Mouse (Mus musculus) midbrain, embryonic 13.5 days (tissue): Measurements from ENCODE around the gene Nipbl. TPM values are rescaled to one million over a fixed set of nuclear protein-coding genes. Genes with fewer than 3 reads are reported as not detected.
"Not testable (repeated sequence)": the region's sequence is repeated elsewhere in the genome, so short reads cannot be mapped to it uniquely, and the experiment has no call there.

Source experiments
- ATAC-seq: fragments of 200-750 bp; cut with Nextera tagmentation; 2 replicates; pipeline ENCODE4 v1.8.0; 2017; ENCODE audit warnings: mild to moderate bottlenecking, moderate TSS enrichment, moderate library complexity
- H3K27ac ChIP-seq: fragments of 300-500 bp; sonication (generic); 2 replicates; pipeline ENCODE4 v1.5.1; 2015; ENCODE audit warnings: inconsistent platforms, mild to moderate bottlenecking, moderate library complexity
- H3K27me3 ChIP-seq: fragments of 300-500 bp; sonication (generic); 2 replicates; pipeline ENCODE4 v1.6.1; 2015; ENCODE audit warnings: mild to moderate bottlenecking, inconsistent platforms
- H3K36me3 ChIP-seq: fragments of 300-500 bp; sonication (generic); 2 replicates; pipeline ENCODE4 v1.6.1; 2015; ENCODE audit warnings: mild to moderate bottlenecking, inconsistent platforms
- H3K4me1 ChIP-seq: fragments of 300-500 bp; sonication (generic); replicated peaks from 2 replicates; pipeline ENCODE4 v1.6.1; 2015; ENCODE audit warnings: inconsistent platforms
- H3K4me2 ChIP-seq: fragments of 300-500 bp; sonication (generic); replicated peaks from 2 replicates; pipeline ENCODE4 v1.6.1; 2015; ENCODE audit warnings: moderate library complexity, mild to moderate bottlenecking, inconsistent platforms
- H3K4me3 ChIP-seq: fragments of 300-500 bp; sonication (generic); replicated peaks from 2 replicates; pipeline ENCODE4 v1.5.1; 2015; ENCODE audit warnings: mild to moderate bottlenecking, inconsistent platforms
- H3K9ac ChIP-seq: fragments of 300-500 bp; sonication (generic); replicated peaks from 2 replicates; pipeline ENCODE4 v1.6.1; 2015; ENCODE audit warnings: mild to moderate bottlenecking, inconsistent platforms
- H3K9me3 ChIP-seq: fragments of 300-500 bp; sonication (generic); 2 replicates; pipeline ENCODE4 v1.6.1; 2016; ENCODE audit warnings: mild to moderate bottlenecking, inconsistent platforms
- WGBS: fragments of 180-500 bp; shearing (Covaris S2); methylation state at CpG from one replicate; pipeline ENCODE4 v1.1.7; 2015; 5-methylcytosine and 5-hydroxymethylcytosine counted together
- polyA plus RNA-seq: library from polyadenylated mRNA; unstranded; fragments of >200 nt; fragmentation: Nextera tagmentation; extraction: Ambion mirVana; gene quantifications from 2 replicates; pipeline ENCODE4 v1.2.1, GENCODE M21; 2015

The Nipbl gene
- polyA plus RNA-seq = 20.5 TPM in 2 replicates

GRCm38 (mm10) chr15:8443926-8444889, at the start of gene Nipbl:
TSS of gene Nipbl (minus strand) at chr15:8444463.
- peak within 1 kb of the TSS; percentile 98 for H3K4me2 ChIP-seq
- H3K4me1 ChIP-seq = peaks cover 37% of the 10 kb centered on the region
- under 1% methylated on average over 86 of the region's 102 CpGs for WGBS
- peak within 1 kb of the TSS; percentile 93 for H3K4me3 ChIP-seq
- H3K9ac ChIP-seq = peak within 1 kb of the TSS; percentile 99
- peak; percentile 90 for ATAC-seq
- H3K9me3 ChIP-seq = no peaks in the 10 kb centered on the region
- H3K27me3 ChIP-seq = no peaks in the 10 kb centered on the region
- no peaks in the 10 kb centered on the region for H3K36me3 ChIP-seq
- H3K27ac ChIP-seq = peak within 1 kb of the TSS; percentile 99

DNA sequence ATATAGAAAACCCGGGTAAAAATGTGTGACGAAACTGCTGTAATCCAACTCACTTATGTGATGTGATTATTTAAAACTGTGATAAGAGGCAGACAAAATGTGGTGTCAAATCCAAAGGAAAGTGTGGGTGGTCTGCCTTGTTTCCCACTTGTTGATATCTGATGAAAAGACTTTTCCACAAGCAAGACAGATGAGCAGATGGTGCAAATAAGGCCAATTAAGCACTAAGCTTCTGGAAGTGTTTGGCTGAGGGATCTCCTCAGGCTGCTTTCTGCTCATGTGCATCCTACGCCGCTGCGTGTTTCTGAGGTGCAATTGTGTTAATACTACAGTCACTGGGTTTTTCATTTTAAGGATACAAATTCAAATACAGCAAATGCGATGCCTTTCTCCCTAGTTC, 41.0 kb upstream of the Nipbl start:
- WGBS = 86% methylated on average over 6 of the region's 6 CpGs
- no peak for ATAC-seq

GRCm38 (mm10) chr15:8469006-8469575, 24.8 kb upstream of the Nipbl start:
- Histone ChIP-seq H3K4me3 (no peak overlapping the region), H3K9me3 (no peaks in the 10 kb centered on the region), H3K9ac (no peak overlapping the region), H3K36me3 (no peaks in the 10 kb centered on the region), H3K27me3 (no peaks in the 10 kb centered on the region), H3K4me2 (no peak overlapping the region), H3K4me1 (no peaks in the 10 kb centered on the region), H3K27ac (no peak overlapping the region)
- no peak for ATAC-seq
- 58% methylated on average over 4 of the region's 4 CpGs for WGBS

More for the DNA sequence above, 41.0 kb upstream of the Nipbl start:
- no peaks in the 10 kb centered on the region for H3K27me3 ChIP-seq
- H3K4me2 ChIP-seq = no peak overlapping the region
- H3K9ac ChIP-seq = no peak overlapping the region
- H3K9me3 ChIP-seq = no peaks in the 10 kb centered on the region; the same call in 1 of the 2 replicates
- H3K4me1 ChIP-seq = no peaks in the 10 kb centered on the region
- H3K27ac ChIP-seq = no peak overlapping the region
- H3K36me3 ChIP-seq = no peaks in the 10 kb centered on the region
- H3K4me3 ChIP-seq = no peak overlapping the region

DNA sequence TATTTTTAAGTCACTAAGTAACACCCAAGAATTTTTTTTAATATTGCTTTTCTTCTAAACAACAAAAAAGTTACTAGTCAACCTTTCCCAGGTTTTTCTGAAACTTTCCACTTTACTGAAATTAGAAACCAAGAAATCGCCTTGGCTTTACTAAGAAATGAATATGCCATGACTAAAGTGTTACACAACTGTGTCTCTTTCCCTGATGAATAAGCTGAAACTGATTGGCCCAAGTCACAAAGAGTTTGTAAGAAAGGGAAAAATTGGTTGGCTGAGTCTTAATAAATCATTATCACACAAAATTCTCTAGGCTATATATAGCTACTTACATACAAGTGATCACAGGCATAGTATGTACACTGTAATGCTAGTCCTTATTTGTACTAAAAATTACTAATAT, 19.3 kb upstream of the Nipbl start:
- ATAC-seq = no peak
- H3K36me3 ChIP-seq = no peaks in the 10 kb centered on the region
- H3K9me3 ChIP-seq = no peaks in the 10 kb centered on the region
- H3K9ac ChIP-seq = no peak overlapping the region
- WGBS = 92% methylated on average over 1 of the region's 1 CpGs
- H3K4me1 ChIP-seq = no peaks in the 10 kb centered on the region
- H3K4me3 ChIP-seq = no peak overlapping the region
- no peak overlapping the region for H3K27ac ChIP-seq
- no peaks in the 10 kb centered on the region for H3K27me3 ChIP-seq
- no peak overlapping the region for H3K4me2 ChIP-seq

GRCm38 (mm10) chr15:8462780-8463179, 18.5 kb upstream of the Nipbl start:
- H3K27ac ChIP-seq = no peak overlapping the region
- H3K9ac ChIP-seq = no peak overlapping the region
- no peak overlapping the region for H3K4me3 ChIP-seq
- no peak for ATAC-seq
- H3K4me2 ChIP-seq = no peak overlapping the region
- H3K9me3 ChIP-seq = no peaks in the 10 kb centered on the region
- H3K36me3 ChIP-seq = no peaks in the 10 kb centered on the region
- 97% methylated on average over 4 of the region's 4 CpGs for WGBS
- H3K4me1 ChIP-seq = no peaks in the 10 kb centered on the region
- no peaks in the 10 kb centered on the region for H3K27me3 ChIP-seq

DNA sequence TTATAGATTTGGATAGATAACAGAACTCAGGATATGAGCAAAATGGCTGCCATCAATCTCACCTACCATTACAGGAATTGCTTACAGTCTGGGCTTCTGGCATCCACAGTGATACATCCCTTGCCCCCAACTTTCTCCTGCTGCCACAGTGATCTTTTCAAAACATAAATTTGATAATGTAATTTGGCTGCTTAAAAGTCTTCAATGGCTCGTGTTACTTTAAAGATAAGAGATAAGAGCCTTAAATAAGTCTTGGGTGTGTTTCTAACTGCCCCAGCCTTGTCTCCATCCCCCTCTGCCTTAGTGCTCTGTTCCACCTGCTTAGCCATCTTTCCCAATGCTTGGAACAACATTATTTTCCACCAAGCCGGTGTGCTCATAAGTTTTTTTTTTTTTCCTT, 16.6 kb upstream of the Nipbl start:
- no peak for ATAC-seq
- Histone ChIP-seq H3K27me3 (no peaks in the 10 kb centered on the region), H3K27ac (no peak overlapping the region), H3K9ac (no peak overlapping the region), H3K4me2 (no peak overlapping the region), H3K4me1 (no peaks in the 10 kb centered on the region), H3K4me3 (no peak overlapping the region), H3K36me3 (no peaks in the 10 kb centered on the region), H3K9me3 (no peaks in the 10 kb centered on the region)
- WGBS = 80% methylated on average over 2 of the region's 2 CpGs

GRCm38 (mm10) chr15:8459979-8460378, 15.7 kb upstream of the Nipbl start:
- H3K27me3 ChIP-seq = no peaks in the 10 kb centered on the region
- 96% methylated on average over 2 of the region's 2 CpGs for WGBS
- no peaks in the 10 kb centered on the region for H3K4me1 ChIP-seq
- no peak for ATAC-seq
- H3K4me2 ChIP-seq = no peak overlapping the region
- H3K4me3 ChIP-seq = no peak overlapping the region
- no peaks in the 10 kb centered on the region for H3K9me3 ChIP-seq
- no peak overlapping the region for H3K27ac ChIP-seq
- H3K36me3 ChIP-seq = no peaks in the 10 kb centered on the region
- no peak overlapping the region for H3K9ac ChIP-seq

GRCm38 (mm10) chr15:8456223-8456622, 12.0 kb upstream of the Nipbl start:
- ATAC-seq, H3K9me3 ChIP-seq, H3K9ac ChIP-seq, H3K27me3 ChIP-seq, H3K36me3 ChIP-seq, H3K4me2 ChIP-seq, H3K4me3 ChIP-seq, H3K27ac ChIP-seq, H3K4me1 ChIP-seq: not testable (repeated sequence)
- WGBS = 83% methylated on average over 2 of the region's 2 CpGs

- no peaks in the 10 kb centered on the region for H3K27me3 ChIP-seq
- H3K4me1 ChIP-seq = no peaks in the 10 kb centered on the region
- H3K4me2 ChIP-seq = no peak overlapping the region
- no peak overlapping the region for H3K4me3 ChIP-seq
- ATAC-seq = no peak
- 95% methylated on average over 2 of the region's 2 CpGs for WGBS
- no peaks in the 10 kb centered on the region for H3K9me3 ChIP-seq
- no peaks in the 10 kb centered on the region for H3K36me3 ChIP-seq
- H3K27ac ChIP-seq = no peak overlapping the region
- H3K9ac ChIP-seq = no peak overlapping the region
These were observed 11.2 kb upstream of the Nipbl start for GRCm38 (mm10) chr15:8455486-8455885.

DNA sequence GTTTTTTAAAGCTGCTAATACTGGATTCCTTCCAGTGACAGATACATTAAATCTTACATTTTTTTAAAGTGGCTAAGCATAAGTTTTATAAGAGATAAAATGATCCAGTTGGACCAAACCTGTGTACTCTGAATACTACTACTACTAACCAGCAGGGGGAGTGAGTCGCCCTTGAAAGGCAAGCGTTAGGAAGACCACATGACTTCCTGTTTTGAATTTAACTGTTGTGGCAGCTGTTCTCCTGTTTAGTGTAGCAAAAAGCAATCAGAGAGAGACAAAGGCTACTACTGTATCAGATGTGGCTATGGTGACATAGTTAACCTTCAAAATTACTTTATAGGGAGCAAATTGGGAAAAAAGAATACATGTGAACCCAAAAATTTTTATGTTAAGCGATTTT, 6.8 kb upstream of the Nipbl start:
- H3K27ac ChIP-seq = no peak overlapping the region
- no peak overlapping the region for H3K9ac ChIP-seq
- no peaks in the 10 kb centered on the region for H3K36me3 ChIP-seq
- no peak overlapping the region for H3K4me2 ChIP-seq
- no peak for ATAC-seq
- H3K4me3 ChIP-seq = no peak overlapping the region
- H3K9me3 ChIP-seq = no peaks in the 10 kb centered on the region
- H3K4me1 ChIP-seq = peaks cover 19% of the 10 kb centered on the region
- 48% methylated on average over 3 of the region's 3 CpGs for WGBS
- no peaks in the 10 kb centered on the region for H3K27me3 ChIP-seq

- Histone ChIP-seq H3K9me3 (no peaks in the 10 kb centered on the region), H3K9ac (no peak overlapping the region), H3K4me3 (peak overlapping the region; percentile 20; the same call in 1 of the 2 replicates)
These were observed 3.0 kb upstream of the Nipbl start for GRCm38 (mm10) chr15:8447193-8447767.

GRCm38 (mm10) chr15:8446435-8446834, 2.2 kb upstream of the Nipbl start:
- no peak for ATAC-seq
- H3K4me2 ChIP-seq = peak overlapping the region; percentile 98
- H3K4me3 ChIP-seq = peak overlapping the region; percentile 93
- H3K27me3 ChIP-seq = no peaks in the 10 kb centered on the region
- peak overlapping the region; percentile 99 for H3K9ac ChIP-seq
- no peaks in the 10 kb centered on the region for H3K36me3 ChIP-seq
- H3K27ac ChIP-seq = no peak overlapping the region
- peaks cover 36% of the 10 kb centered on the region for H3K4me1 ChIP-seq
- no peaks in the 10 kb centered on the region for H3K9me3 ChIP-seq
- WGBS = under 1% methylated on average over 6 of the region's 6 CpGs

More at GRCm38 (mm10) chr15:8447193-8447767, 3.0 kb upstream of the Nipbl start:
- no peaks in the 10 kb centered on the region for H3K27me3 ChIP-seq
- WGBS = 71% methylated on average over 8 of the region's 8 CpGs
- H3K4me1 ChIP-seq = peaks cover 30% of the 10 kb centered on the region
- no peak overlapping the region for H3K27ac ChIP-seq
- no peaks in the 10 kb centered on the region for H3K36me3 ChIP-seq
- peak overlapping the region; percentile 98 for H3K4me2 ChIP-seq
- ATAC-seq = no peak
